Mouse (Mus musculus): Measurements from ENCODE around the gene Msh4.

DNA sequence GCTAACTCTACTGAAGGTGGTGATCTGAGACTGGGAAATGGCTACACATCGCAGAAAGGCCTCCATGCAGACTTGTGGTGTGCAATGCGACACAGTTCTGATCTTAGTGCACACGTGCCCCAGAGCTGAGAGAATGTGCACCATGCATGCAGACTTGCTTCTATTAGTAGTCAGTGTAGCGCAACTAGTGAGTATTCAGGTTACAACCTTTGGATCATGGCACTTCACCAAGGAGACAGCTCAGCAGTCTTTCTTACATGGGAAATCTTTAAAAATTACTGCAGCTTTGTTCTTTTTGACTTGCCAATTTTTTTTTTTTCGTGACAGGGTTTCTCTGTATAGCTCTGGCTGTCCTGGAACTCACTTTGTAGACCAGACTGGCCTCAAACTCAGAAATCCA, 34.5 kb downstream of the Msh4 start:
- no peak for TF ChIP-seq CTCF (IDR thresholded peaks at IDR 0.05; ENCODE audit: insufficient read depth, low read depth, low read length)
- no peak for TF ChIP-seq POLR2A (IDR thresholded peaks at IDR 0.05; ENCODE audit: insufficient read depth, low read depth, low read length)

All from olfactory bulb, adult 2 months (tissue).